Mouse (Mus musculus) lung, postnatal 14 days (tissue): ENCODE data around the gene Gm28372.
A peak's percentile ranks its signal among the peaks of the same experiment; 100 is the strongest.

Experiments
- DNase-seq: peaks from one replicate; pipeline ENCODE4 v3.0.0; 2021

Gm28372 gene

GRCm38 (mm10) chr2:130412775-130413174, 7.7 kb downstream of the Gm28372 start:
- DNase-seq = no peak

GRCm38 (mm10) chr2:130414094-130414856, 9.2 kb downstream of the Gm28372 start:
- DNase-seq = no peak

GRCm38 (mm10) chr2:130421781-130422620, 17.0 kb downstream of the Gm28372 start:
- no peak for DNase-seq

- DNase-seq = peak; percentile 79
Observed at GRCm38 (mm10) chr2:130423397-130424125, 18.5 kb downstream of the Gm28372 start.

GRCm38 (mm10) chr2:130424126-130424853, 19.3 kb downstream of the Gm28372 start, which contains the start of the genes Vps16 and Pced1a:
Gene Vps16, plus strand, starts transcription at chr2:130424339.
Gene Pced1a, minus strand, starts transcription at chr2:130424701.
- DNase-seq = peak; percentile 94

GRCm38 (mm10) chr2:130425112-130425511, 20.1 kb downstream of the Gm28372 start:
- DNase-seq = no peak

- DNase-seq = no peak
Observed at GRCm38 (mm10) chr2:130429851-130430250, 24.8 kb downstream of the Gm28372 start.

GRCm38 (mm10) chr2:130430484-130430883, 25.4 kb downstream of the Gm28372 start:
- no peak for DNase-seq

- DNase-seq = no peak
Observed at GRCm38 (mm10) chr2:130432157-130432556, 27.1 kb downstream of the Gm28372 start.

GRCm38 (mm10) chr2:130433152-130433551, 28.1 kb downstream of the Gm28372 start:
- peak; percentile 72 for DNase-seq

GRCm38 (mm10) chr2:130436769-130437168, 31.7 kb downstream of the Gm28372 start:
- DNase-seq = no peak

GRCm38 (mm10) chr2:130438861-130439260, 33.8 kb downstream of the Gm28372 start:
- no peak for DNase-seq

GRCm38 (mm10) chr2:130439840-130440480, 34.9 kb downstream of the Gm28372 start:
- no peak for DNase-seq

GRCm38 (mm10) chr2:130442162-130442561, 37.1 kb downstream of the Gm28372 start:
- no peak for DNase-seq

GRCm38 (mm10) chr2:130448449-130448848, 43.4 kb downstream of the Gm28372 start:
- no peak for DNase-seq

- DNase-seq = no peak
Observed at GRCm38 (mm10) chr2:130449021-130449793, 44.2 kb downstream of the Gm28372 start.

- peak; percentile 91 for DNase-seq
Observed at GRCm38 (mm10) chr2:130449794-130450433, 44.9 kb downstream of the Gm28372 start, which contains the start of gene Ptpra. Gene Ptpra, plus strand, starts transcription at chr2:130450278.

- DNase-seq = peak; percentile 67
Observed at GRCm38 (mm10) chr2:130450434-130450796, 45.4 kb downstream of the Gm28372 start.

GRCm38 (mm10) chr2:130451086-130451726, 46.2 kb downstream of the Gm28372 start:
- DNase-seq = no peak

- no peak for DNase-seq
Observed at GRCm38 (mm10) chr2:130451727-130452090, 46.7 kb downstream of the Gm28372 start.
